Mouse (Mus musculus) macrophage (primary cell): Measurements from ENCODE around the gene Rbks. TPM values are rescaled to one million over a fixed set of nuclear protein-coding genes. Genes with fewer than 3 reads are reported as not detected.
A peak's percentile ranks its signal among the peaks of the same experiment; 100 is the strongest.

ENCODE experiments used
- H3K27ac ChIP-seq: fragments of 350-480 bp; formaldehyde crosslinking; 2 replicates; pipeline ENCODE4 v1.9.0; 2021
- H3K36me3 ChIP-seq: fragments of 350-480 bp; formaldehyde crosslinking; 2 replicates; pipeline ENCODE4 v1.9.0; 2021; ENCODE audit errors: inconsistent target
- H3K4me3 ChIP-seq: fragments of 350-480 bp; formaldehyde crosslinking; 2 replicates; pipeline ENCODE4 v1.9.0; 2021; ENCODE audit errors: inconsistent target
- H3K79me2 ChIP-seq: fragments of 350-480 bp; formaldehyde crosslinking; 2 replicates; pipeline ENCODE4 v1.9.0; 2021; ENCODE audit errors: inconsistent target
- WGBS: methylation state at CpG from one replicate; pipeline ENCODE4 v1.1.7; 2026; ENCODE audit warnings: inconsistent platforms; ENCODE audit not compliant: missing documents; 5-methylcytosine and 5-hydroxymethylcytosine counted together
- polyA plus RNA-seq: library from polyadenylated mRNA; stranded (reverse); fragments of 250-400 nt; gene quantifications from 3 replicates; pipeline ENCODE4 v1.2.4, GENCODE M21; 2018; ENCODE audit warnings: inconsistent platforms

Gene Rbks
- polyA plus RNA-seq, 1 experiment from 2014 or later: 13.3 TPM

DNA sequence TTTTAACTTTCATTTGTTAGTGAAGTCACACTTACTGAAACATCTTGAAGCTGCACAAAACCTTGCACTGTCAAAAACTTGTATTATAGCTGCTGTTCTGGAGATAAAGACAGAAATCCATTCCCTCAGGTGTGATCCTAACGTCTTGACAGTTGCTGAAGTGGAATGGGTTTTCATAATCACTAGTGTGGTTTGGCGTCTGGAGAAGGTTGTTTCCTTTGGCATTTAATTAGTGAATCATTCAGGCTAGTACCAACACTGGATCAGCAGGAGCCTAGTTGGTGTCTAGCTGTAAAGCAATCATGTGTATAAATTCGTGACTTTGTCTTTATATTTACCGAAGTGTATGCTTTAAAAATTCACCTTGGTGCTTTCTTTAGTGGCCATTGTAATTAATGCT lies 1.5 kb upstream of the Rbks start:
- Histone ChIP-seq H3K4me3 (peak overlapping the region; percentile 81), H3K79me2 (peaks cover 52% of the 10 kb centered on the region; the same call in 1 of the 2 replicates), H3K27ac (peak overlapping the region; percentile 94), H3K36me3 (peaks cover 12% of the 10 kb centered on the region)
- 54% methylated on average over 4 of the region's 4 CpGs for WGBS

DNA sequence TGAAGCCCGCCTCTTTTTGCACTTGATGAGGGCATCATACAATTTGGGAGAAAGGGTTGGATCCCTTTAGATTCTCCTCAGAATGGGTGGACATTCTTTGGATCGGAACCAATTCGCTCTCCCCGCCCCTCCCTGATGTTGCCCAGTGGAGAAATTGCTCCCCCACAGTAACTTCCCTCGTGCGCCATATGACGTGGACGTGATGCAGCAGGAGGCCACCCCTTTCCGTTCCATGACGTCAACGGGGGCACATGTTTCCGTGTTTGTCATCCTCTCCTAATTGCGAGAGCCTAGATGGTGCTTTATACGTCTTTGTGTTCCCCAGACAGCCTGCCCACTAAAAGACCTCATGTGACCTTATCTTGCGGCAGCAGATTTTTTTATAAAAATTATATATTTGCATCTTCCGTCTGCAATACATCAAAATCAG lies 885 bp upstream of the Rbks start:
- Histone ChIP-seq H3K27ac (peak overlapping the region; percentile 94), H3K36me3 (peaks cover 6% of the 10 kb centered on the region), H3K79me2 (peaks cover 52% of the 10 kb centered on the region; the same call in 1 of the 2 replicates), H3K4me3 (peak overlapping the region; percentile 81)
- 0% methylated on average over 16 of the region's 16 CpGs for WGBS

DNA sequence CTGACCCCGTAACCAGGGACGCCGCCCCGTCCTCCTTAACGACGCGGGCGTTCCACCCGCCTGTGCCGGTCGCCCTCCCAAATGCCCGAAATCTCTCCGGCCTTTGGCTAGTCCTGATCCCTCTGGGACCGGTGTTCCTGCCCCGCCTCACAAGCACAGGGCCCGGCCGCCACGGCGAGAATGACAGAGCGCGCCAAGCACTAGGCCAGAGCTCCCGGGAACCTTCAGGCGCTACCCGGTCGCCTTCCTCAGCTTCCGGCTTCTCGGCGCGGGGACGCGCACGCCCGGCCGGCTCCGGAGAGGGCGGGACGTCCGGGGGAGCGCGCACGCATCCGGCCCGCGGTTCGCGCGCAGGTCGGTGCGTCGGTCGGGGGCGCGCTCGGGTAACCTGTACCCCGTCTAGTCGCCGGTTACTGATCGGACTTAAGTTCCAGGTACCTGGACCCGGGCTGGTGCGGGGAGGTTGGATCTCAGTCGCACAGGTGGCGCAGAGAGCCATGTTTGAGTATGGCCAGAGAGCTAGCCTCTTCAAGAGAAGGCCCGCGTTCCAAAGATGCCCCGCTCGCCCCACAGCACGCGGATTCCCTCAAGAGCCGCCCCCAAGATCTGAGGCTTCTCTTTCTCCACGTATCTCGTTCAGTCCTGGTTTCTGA lies 343 bp upstream of the Rbks start, which contains the start of gene Babam2:
Babam2 (plus strand) TSS at position 41 of the 653 bp plus-strand sequence.
- peaks cover 3% of the 10 kb centered on the region; the same call in 1 of the 2 replicates for H3K36me3 ChIP-seq
- peak within 1 kb of the TSS; percentile 81 for H3K4me3 ChIP-seq
- under 1% methylated on average over 67 of the region's 71 CpGs for WGBS
- peak within 1 kb of the TSS; percentile 94 for H3K27ac ChIP-seq
- H3K79me2 ChIP-seq: peaks cover 52% of the 10 kb centered on the region; the same call in 1 of the 2 replicates

DNA sequence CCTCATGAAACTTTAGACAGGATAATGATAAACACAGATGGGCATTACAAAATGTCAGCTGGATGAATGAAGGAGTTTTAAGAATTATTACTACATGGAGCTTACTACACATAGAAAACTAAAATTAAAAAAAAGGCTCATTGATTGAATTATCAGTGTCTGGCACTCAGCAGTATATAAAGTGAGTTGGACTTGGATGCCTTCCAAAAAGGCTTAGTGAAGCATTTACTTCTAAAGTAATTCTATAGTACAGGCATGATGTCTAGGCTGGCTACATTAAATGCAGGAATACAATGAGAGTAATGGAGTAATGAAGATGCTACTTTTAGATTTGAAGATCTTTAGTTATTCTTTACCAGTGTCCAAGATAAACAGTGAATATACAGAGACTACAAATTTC lies 4.2 kb downstream of the Rbks start:
- H3K79me2 ChIP-seq: peaks cover 25% of the 10 kb centered on the region; the same call in 1 of the 2 replicates

DNA sequence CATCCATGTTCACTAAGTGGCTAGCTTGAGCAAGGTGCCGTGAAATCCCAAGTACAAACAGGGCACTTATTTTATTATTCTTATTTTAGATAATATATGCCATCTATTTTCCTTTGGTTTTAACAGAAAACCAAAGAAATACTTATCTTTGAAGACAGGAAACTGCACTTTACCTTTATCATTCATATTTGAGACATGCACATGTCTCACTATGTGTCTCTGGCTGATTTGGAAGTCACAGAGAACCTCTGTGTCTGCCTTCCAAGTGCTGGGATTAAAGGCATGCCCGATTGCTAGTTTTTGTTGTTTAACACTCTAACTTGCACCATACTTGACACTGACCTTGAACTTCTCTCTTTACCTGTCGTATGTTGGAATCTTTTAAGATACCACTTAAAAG lies 9.5 kb downstream of the Rbks start:
- Histone ChIP-seq H3K27ac (no peak overlapping the region), H3K79me2 (no peaks in the 10 kb centered on the region), H3K36me3 (no peaks in the 10 kb centered on the region), H3K4me3 (no peak overlapping the region)
- 100% methylated on average over 3 of the region's 3 CpGs for WGBS

More for the DNA sequence above, 4.2 kb downstream of the Rbks start:
- Histone ChIP-seq H3K4me3 (no peak overlapping the region), H3K27ac (no peak overlapping the region), H3K36me3 (no peaks in the 10 kb centered on the region)

DNA sequence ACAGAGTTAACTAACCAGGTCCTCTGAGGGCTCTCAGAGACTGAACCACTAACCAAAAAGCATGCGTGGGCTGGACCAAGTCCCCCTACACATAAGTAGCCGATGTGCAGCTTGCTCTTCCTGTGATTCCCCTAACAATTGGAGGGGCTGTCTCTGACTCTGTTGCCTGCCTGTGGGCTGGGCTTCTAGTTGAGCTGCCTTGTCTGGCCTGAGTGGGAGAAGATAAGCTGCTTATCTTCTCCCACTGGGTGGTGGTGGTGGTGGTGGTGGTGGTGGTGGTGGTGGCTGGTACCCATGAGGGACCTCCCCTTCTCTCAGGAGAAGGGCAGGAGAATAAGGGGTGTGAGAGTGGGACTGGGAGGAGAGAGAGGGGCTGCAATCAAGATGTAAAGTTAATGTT lies 11.4 kb downstream of the Rbks start:
- 94% methylated on average over 2 of the region's 2 CpGs for WGBS
- Histone ChIP-seq H3K27ac (no peak overlapping the region), H3K4me3 (no peak overlapping the region), H3K36me3 (no peaks in the 10 kb centered on the region), H3K79me2 (no peaks in the 10 kb centered on the region)

DNA sequence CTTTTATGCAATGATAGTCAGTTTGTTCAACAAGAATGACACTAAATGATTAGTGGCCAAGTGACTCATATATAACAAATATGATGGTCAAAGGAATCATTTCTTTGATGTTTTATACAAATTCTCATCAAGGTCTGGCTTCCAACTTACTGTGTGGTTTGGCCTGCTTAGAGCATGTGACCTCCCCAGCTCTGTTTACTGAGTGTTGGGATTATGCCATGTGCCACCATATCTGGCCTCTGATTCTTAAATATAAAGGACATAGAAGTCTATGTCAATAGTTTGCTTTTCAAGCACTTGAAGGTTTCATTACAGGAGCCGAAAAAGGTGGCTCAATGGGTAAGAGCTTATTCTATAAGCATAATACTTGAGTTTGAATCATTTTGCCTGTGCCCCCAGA lies 15.1 kb downstream of the Rbks start:
- 94% methylated on average over 1 of the region's 1 CpGs for WGBS
- Histone ChIP-seq H3K27ac (no peak overlapping the region), H3K36me3 (no peaks in the 10 kb centered on the region), H3K79me2 (no peaks in the 10 kb centered on the region), H3K4me3 (no peak overlapping the region)

DNA sequence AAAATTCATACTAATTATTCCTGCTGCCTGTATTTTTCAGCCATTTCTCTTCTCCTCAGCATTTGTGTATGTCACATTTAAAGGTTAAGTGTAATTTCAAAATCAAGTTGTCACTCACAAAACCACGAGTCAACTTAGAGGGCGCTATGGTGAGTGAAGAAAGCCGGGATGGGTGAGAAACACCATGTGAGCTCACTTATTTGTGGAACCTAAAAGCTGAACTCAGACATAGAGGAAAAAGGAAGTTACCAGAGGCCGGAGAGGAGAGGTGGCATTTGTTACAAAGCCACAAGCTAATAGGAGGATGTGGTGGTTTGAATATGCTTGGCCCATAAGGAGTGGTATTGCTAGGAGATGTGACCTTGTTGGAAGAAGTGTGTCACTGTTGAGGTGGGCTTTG lies 17.2 kb downstream of the Rbks start:
- no peaks in the 10 kb centered on the region for H3K79me2 ChIP-seq
- no peaks in the 10 kb centered on the region for H3K36me3 ChIP-seq
- no peak overlapping the region for H3K27ac ChIP-seq
- WGBS: 35% methylated on average over 4 of the region's 4 CpGs
- H3K4me3 ChIP-seq: no peak overlapping the region

DNA sequence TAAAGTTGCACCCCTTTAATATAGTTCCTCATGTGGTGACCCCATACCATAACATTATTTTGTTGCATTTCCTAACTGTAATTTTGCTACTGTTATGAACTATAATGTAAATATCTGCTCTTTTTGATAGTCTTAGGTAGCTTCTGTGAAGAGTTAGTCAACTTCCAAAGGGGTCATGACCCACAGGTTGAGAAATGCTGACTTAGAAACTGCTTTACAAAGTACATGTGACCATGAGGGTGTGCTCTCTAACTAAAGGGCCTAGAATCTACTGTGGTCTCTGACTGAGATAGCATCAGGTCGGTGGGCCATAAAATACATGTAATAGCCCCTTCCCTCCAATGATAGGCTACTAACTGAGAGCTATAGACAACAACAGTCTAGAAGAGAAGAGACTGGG lies 19.4 kb downstream of the Rbks start:
- no peak overlapping the region for H3K27ac ChIP-seq
- H3K79me2 ChIP-seq: no peaks in the 10 kb centered on the region
- 91% methylated on average over 1 of the region's 1 CpGs for WGBS
- no peaks in the 10 kb centered on the region for H3K36me3 ChIP-seq
- H3K4me3 ChIP-seq: no peak overlapping the region

DNA sequence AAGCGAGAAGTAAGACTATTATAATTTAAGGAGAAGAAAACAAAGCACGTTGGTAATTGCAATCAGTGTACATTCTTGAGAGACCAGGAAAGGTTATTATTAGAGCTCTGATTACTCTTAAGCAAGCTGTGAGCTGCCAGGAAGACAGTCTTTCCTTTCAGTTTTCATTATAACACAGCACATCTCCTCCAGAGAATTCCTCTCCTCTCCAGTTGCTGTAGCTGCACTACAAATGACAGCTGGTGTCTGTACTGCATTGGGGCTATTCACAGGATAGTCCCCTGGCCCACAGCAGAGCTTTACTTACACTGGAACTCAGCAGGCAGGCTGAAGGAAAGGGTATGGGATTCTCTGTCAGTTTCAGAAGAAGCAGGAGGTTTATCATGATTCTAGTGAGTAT lies 24.0 kb downstream of the Rbks start:
- Histone ChIP-seq H3K79me2 (no peaks in the 10 kb centered on the region), H3K36me3 (no peaks in the 10 kb centered on the region; the same call in 1 of the 2 replicates), H3K4me3 (no peak overlapping the region), H3K27ac (no peak overlapping the region)
- WGBS: 94% methylated on average over 2 of the region's 2 CpGs

DNA sequence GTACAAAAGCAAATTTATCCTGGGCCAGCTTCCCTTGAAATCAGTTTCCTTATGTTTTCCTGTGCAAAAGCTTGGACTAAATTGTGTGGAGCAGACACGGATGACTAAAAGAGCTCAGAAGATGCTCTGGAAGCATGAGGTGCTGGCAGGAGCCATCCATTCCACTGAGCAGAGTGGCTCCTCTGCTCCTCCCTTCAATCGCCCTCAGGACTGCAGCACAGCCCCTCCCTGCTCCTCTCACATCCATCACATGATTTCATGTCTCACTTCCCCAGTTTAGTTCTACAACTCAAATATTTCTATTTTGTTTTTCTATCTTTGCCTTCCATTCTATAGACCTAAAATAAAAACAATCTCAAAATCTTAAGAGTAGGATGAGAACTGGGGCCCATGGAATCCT lies 26.3 kb downstream of the Rbks start:
- no peaks in the 10 kb centered on the region; the same call in 1 of the 2 replicates for H3K36me3 ChIP-seq
- H3K4me3 ChIP-seq: no peak overlapping the region
- no peaks in the 10 kb centered on the region for H3K79me2 ChIP-seq
- H3K27ac ChIP-seq: no peak overlapping the region
- WGBS: 56% methylated on average over 2 of the region's 2 CpGs

DNA sequence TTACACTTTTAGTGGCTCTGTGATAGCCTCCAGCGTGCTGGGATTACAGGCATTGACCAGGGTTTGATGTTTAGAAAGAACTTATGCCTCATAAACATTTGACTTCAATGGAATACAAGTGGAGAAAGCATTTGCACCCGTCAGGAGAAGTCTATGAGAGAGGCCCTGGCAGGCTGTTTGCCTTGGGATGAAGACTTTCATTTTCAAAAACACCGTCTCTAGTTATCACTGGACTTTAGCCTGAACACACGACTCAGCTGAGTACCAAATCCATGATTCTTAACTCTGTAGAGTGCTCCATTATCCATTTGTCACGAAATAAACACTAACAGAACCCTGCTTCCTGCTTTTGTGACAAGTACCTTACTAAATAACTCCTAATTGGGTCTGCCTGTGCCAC lies 27.4 kb downstream of the Rbks start:
- Histone ChIP-seq H3K79me2 (no peaks in the 10 kb centered on the region), H3K36me3 (no peaks in the 10 kb centered on the region; the same call in 1 of the 2 replicates), H3K27ac (no peak overlapping the region), H3K4me3 (no peak overlapping the region)
- whole genome bisulfite sequencing: 94% methylated on average over 5 of the region's 5 CpGs

DNA sequence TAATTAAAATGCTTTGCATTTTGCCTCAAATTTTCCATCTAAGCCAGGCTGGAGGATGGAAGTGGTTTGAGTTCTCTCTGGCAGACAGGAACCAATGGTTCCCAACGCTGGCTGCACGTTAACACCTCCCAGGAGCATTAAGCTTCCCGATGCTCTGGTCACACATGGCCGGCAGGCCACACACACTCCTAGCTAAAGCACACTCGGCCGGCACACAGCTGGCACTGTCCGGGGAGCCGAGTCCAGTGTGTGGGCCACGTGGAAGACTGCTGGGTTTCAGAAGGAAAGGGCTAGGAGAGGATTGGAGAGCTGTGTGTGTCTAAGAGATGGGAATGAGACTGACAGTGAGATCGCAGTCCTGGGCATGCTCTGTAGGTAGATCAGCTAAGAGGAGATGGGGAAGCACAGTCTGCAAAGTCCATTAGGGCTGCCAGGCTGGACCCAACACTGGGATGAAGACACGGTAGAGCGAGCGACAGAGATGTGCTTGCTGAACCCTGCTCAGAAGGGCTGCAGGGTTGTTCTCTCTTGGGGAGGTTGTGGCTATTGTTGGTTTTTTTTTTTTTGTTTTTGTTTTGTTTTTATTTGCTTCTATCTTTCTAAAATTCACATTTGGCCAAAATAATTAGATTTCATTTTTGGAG lies 29.0 kb downstream of the Rbks start:
- Histone ChIP-seq H3K79me2 (no peaks in the 10 kb centered on the region), H3K36me3 (no peaks in the 10 kb centered on the region; the same call in 1 of the 2 replicates), H3K27ac (no peak overlapping the region), H3K4me3 (no peak overlapping the region)
- WGBS: 97% methylated on average over 13 of the region's 13 CpGs

DNA sequence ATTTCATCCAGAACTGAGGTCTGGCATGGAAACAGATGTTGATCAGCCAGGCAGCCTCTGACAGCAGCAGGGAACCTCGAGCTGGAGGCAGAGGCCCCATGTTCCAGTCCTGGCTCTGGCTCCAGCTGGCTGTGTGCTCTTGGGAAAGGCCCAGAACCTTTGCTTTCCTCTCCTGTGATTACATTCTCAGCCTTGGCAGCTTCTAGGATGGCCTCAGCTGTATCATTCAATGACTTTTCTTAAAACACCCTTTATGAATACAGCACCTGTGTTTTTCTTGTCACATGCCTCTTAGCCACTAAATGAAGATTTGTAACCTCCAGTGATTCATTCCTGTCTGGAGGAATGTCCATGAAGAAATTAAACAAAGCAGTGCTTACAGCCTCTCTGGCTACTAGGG lies 31.3 kb downstream of the Rbks start:
- Histone ChIP-seq H3K79me2 (no peaks in the 10 kb centered on the region), H3K27ac (no peak overlapping the region), H3K4me3 (no peak overlapping the region), H3K36me3 (no peaks in the 10 kb centered on the region; the same call in 1 of the 2 replicates)
- WGBS: 77% methylated on average over 1 of the region's 1 CpGs

DNA sequence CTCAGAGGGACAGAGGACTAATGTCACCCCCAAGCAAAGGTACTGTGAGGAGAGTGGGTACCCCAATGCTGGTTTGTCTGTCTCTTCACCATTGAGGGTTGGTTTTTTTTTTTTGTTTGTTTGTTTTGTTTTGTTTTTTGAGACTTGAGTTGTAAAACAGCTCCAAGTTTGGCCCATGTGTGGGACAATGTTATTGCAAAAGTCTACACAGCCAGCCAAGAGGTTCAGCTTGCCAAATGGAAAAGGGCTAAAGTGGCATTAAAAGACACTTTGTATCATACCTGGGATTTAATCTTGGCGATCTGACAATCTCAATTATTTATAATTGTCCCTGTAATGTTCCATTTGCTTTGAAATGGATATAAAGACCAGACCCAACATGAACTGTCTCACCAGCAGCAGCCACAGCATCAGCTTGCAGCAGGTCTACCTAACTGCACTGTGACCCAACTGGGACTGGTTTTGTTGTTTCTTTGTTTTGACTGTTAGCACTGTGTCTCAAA lies 41.7 kb downstream of the Rbks start:
- Histone ChIP-seq H3K27ac (no peak overlapping the region), H3K4me3 (no peak overlapping the region), H3K79me2 (no peaks in the 10 kb centered on the region), H3K36me3 (peaks cover 16% of the 10 kb centered on the region; the same call in 1 of the 2 replicates)
- WGBS: 94% methylated on average over 1 of the region's 1 CpGs
